9 mouse cellular contexts compared by ENCODE assay signal in genomic region chr7:117510113-117510512, GRCm38 (mm10).
DNase-seq lines count a peak whose midpoint lies in the region.
"Had no signal": no experiment of that assay in that cellular context is flagged by ENCODE, and none has a peak within 500 bp of the region (broad histone marks: within the 10 kb centered on the region; RNA-seq: fewer than 3 reads in every experiment).

No protein-coding gene starts in this region.

- DNase-seq in cerebellum, adult 9-11 months: peak; percentile 17
- DNase-seq in cerebellum, adult 9-10 months: no peak
- peak; percentile 36 for DNase-seq in layer of hippocampus, adult 11-12 months (ENCODE audit: low spot score)
- no peak for DNase-seq in layer of hippocampus, adult 9-10 months (ENCODE audit: low spot score)
- peak; percentile 61 for DNase-seq in adrenal gland, postnatal 25 days
- DNase-seq in layer of hippocampus, postnatal 10 days (ENCODE audit: low spot score in 2 of 2): peak; percentile 59 to 65
- no peak for DNase-seq in natural killer cell, adult 2 months (ENCODE audit: low spot score in 2 of 2)
- no peak for DNase-seq in lung, postnatal 14 days
- DNase-seq: liver, embryonic 13.5 days had no signal

Comparison
In these comparisons a context has a peak if more than half of its experiments do, and no peak if none do; other contexts are left out.
1. DNase-seq: peak in cerebellum, adult 9-11 months (single experiment), layer of hippocampus, adult 11-12 months (single experiment), adrenal gland, postnatal 25 days (single experiment) and layer of hippocampus, postnatal 10 days (2 of 2); none in cerebellum, adult 9-10 months (single experiment), layer of hippocampus, adult 9-10 months (single experiment), natural killer cell, adult 2 months (0 of 2) and lung, postnatal 14 days (single experiment).